Mouse (Mus musculus) erythroid progenitor cell, adult 5-6 weeks (primary cell): ENCODE results near the gene B4galt3. TPM values are rescaled to one million over a fixed set of nuclear protein-coding genes. Genes with fewer than 3 reads are reported as not detected.

ENCODE experiments used
- ATAC-seq: replicated peaks from 2 replicates; pipeline ENCODE4 v1.8.0; 2016; ENCODE audit warnings: moderate number of reproducible peaks, mild to moderate bottlenecking, moderate TSS enrichment, inconsistent platforms; ENCODE audit not compliant: poor library complexity, low FRiP score, severe bottlenecking
- total RNA-seq, 2 experiments: library from RNA; stranded (forward) in 1 of 2; stranded (reverse) in 1 of 2; fragments of 150-400 nt in 1 of 2; fragments of 186-747, 209-891 nt in 1 of 2; gene quantifications; 2 replicates each; pipeline versions ENCODE4 v1.2.3 to v1.2.4; 2015 to 2017; ENCODE audit warnings: low replicate concordance in 2 of 2

The B4galt3 gene
- total RNA-seq (2015; ENCODE audit: low replicate concordance) (19.7 and 20.5 TPM in 2 replicates), total RNA-seq (2017; ENCODE audit: low replicate concordance) (26.8 and 40.8 TPM in 2 replicates)

DNA sequence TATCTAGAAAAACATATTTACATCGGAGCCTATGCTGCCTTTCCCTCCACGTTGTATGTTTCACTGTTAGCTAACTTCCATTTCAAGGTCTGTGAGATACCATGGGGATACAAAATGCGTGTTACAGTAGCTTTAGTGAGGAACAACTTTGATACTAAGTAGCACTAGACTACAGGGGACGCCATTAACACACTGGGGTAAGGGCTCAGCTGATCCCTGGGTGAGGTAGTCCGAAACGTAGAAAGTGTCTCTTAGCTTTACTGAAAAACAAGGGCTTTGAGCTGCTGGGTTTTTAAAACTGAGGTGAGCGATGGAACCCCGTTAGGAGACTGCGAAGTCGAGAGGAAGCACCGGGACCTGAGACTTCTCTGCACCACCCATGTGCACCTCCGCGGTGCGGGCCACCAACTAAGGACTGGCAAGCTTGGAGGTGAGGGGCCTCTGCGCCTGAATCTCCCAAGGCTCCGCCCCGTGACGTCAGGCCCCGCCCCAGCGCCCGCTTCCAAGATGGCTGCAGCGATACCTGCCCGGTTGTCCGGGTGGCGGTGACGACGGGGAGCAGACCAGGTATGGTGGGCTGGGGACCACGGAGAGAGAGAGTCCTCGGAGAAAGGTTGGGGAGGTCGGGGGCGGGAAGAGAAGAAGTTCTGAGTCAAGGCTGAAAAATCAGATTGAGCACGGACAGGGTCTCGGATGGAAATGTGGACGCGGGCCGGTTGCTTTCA, at the start of gene B4galt3:
TSS of gene B4galt3 (plus strand) at position 481 of the 725 bp plus-strand sequence.
- ATAC-seq = peak; percentile 97

DNA sequence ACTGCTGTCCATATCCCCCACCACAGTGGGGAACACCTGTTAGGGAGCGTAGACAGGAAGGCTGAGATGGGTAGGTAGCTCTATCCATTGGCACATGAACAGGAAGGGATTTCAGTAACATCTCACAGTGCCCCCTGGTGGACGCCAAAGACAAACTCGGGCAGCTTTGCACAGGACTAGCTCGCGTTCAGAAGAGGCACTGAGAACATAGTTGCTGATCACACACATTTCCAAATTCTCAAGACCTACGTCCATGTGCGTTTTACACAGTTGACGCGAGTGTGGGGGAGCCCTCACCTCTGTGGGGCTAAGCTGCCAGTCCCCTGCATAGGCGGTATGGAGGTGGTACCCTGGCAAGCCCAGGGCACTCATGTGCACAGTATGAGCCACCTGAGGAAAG, 49.3 kb upstream of the B4galt3 start:
- peak; percentile 50 for ATAC-seq

GRCm38 (mm10) chr1:171221281-171222193, 48.6 kb upstream of the B4galt3 start:
- no peak for ATAC-seq

GRCm38 (mm10) chr1:171222238-171223155, 47.6 kb upstream of the B4galt3 start, which contains the start of gene Tomm40l:
Gene Tomm40l (minus strand): TSS chr1:171222514.
- ATAC-seq = peak; percentile 93

DNA sequence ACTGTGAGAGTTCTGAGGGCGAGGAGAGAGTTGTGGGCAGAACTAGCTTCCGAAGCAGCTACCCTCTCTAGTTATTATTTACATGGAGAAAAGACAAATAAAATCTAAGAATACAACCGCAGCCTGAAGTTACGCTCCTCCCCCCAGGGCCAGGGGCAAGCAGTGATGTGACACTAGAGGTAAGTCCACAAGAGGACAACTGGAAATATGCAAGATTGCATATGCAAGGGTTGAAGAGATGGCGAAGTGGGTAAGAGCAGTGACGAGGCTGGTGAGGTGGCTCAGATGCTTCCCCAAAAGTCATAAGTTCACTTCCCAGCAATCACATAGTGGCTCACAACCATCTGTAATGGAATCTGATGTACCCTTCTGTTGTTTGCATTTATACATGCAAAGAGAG, 47.0 kb upstream of the B4galt3 start:
- ATAC-seq = no peak

GRCm38 (mm10) chr1:171223796-171224195, 46.3 kb upstream of the B4galt3 start:
- ATAC-seq = no peak

GRCm38 (mm10) chr1:171224857-171225256, 45.3 kb upstream of the B4galt3 start, which contains the start of gene Apoa2:
Gene Apoa2 (plus strand): TSS chr1:171225054.
- ATAC-seq = no peak

- no peak for ATAC-seq
These were observed 43.3 kb upstream of the B4galt3 start for GRCm38 (mm10) chr1:171226780-171227179.

- ATAC-seq = no peak
These were observed 42.2 kb upstream of the B4galt3 start for GRCm38 (mm10) chr1:171227879-171228278.

- ATAC-seq = no peak
These were observed 40.4 kb upstream of the B4galt3 start for GRCm38 (mm10) chr1:171229750-171230149.

DNA sequence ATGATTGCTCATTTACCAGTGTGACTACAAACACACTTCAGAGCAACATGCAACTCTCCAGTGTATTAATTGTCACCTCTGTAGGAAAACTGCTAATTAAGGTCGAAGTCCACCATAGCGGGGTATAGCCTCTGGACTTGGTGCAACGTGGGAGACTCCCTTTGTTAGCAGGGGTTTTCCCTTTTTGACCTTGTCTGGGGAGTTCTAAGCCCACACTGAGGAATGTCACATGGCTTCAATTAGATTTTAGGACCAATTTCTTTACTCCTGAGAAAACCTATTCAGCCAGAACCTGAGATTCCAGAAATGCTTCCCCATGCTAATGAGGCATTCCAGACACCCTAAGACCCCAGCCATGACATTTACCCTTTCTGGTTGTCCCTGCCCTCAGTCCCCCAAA, 39.9 kb upstream of the B4galt3 start:
- ATAC-seq = no peak

- ATAC-seq = no peak
These were observed 38.3 kb upstream of the B4galt3 start for GRCm38 (mm10) chr1:171231844-171232243.

DNA sequence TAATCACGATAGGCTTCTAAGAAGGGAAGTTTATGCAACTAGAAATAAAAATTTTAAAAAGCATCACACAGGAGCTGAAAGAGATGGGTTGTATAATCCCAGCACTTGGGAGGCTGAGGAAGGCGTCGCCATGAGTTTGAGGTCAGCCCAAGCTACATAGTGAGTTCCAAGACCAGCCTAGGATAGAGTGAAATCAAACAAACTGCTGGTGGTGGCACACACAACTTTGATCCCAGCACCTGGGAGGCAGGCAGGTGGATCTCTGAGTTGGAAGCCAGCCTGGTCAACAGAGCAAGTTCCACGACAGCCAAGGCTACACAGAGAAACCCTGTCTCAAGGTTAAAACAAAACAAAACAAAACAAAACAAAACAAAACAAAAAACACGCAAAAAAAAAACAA, 37.8 kb upstream of the B4galt3 start:
- no peak for ATAC-seq

DNA sequence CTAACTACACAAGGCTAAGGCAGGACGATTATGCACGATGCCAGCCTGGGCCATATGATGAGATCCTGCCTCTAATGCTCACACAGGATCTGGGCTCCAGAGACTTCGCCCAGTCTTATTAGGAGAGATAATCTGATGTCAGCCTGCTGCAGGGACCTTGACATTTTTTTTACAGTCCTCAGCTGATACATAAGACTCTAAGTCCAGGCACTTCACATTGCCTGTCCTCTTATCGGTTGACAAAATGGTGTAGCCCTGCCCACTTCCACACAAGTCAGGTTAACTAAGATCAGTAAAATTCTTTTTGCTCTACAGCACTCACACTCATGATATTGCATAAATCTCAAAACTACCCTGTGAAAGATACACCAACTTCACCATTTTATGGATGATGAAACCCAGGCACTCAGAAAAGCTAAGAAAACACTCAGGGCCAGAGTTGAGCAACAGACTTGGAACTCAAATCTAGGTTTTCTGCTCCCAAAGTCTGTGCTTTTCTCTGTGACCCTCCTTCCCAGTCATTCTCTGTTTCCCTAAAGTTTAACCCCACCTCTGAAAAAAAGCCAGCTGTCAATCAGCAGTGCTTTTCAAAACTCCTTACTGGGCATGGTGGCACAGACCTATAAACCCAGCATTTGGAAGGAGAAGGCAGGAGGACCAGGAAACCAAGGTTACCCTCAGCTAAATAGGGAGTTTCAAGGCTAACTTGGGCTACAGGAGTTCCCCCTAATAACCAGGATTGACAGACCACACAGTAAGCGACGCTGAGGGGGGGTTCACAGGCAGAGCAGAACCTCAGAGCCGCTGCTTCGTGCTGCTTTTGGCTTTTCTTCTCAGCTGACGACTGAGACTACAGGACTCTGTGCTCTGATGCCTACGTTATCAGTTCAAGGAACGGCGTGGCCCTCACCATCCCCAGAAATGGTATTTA, 37.1 kb upstream of the B4galt3 start:
- ATAC-seq = no peak

DNA sequence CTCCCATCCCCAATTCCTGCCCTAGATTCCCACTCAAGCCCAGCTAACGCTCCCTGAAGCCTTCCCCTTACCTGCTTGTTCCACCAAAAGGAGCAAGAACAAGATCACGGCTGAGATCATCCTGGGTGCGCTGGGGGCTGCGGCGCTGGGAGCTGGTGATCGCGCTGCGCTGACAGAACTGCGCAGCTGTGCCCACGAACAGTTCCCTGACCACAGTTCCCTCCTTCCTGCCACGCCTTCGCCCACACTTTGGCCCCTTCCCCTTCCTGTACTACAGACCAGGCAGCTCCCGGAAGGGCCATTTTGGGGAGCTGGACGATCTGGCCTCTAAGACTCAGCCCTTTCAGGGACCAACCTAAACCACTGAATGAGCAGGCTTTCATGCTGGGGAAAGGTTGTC, 36.0 kb upstream of the B4galt3 start, which contains the start of gene Fcer1g:
TSS of gene Fcer1g (minus strand) at position 240 of the 400 bp plus-strand sequence.
- ATAC-seq = no peak

- no peak for ATAC-seq
These were observed 35.6 kb upstream of the B4galt3 start for GRCm38 (mm10) chr1:171234538-171234937.

- no peak for ATAC-seq
These were observed 34.3 kb upstream of the B4galt3 start for GRCm38 (mm10) chr1:171235791-171236190.

- no peak for ATAC-seq
These were observed 32.7 kb upstream of the B4galt3 start for GRCm38 (mm10) chr1:171237438-171237837.
